Mouse (Mus musculus) forebrain, embryonic 15.5 days (tissue): Measurements from ENCODE around the gene Trnau1ap. TPM values are rescaled to one million over a fixed set of nuclear protein-coding genes. Genes with fewer than 3 reads are reported as not detected.
"Not testable (repeated sequence)": the region's sequence is repeated elsewhere in the genome, so short reads cannot be mapped to it uniquely, and the experiment has no call there.

ENCODE experiments used
- ATAC-seq: fragments of 200-750 bp; cut with Nextera tagmentation; replicated peaks from 2 replicates; pipeline ENCODE4 v1.8.0; 2017; ENCODE audit warnings: mild to moderate bottlenecking, moderate TSS enrichment, moderate library complexity
- H3K27ac ChIP-seq: fragments of 300-500 bp; sonication (generic); replicated peaks from 2 replicates; pipeline ENCODE4 v1.5.1; 2015; ENCODE audit warnings: mild to moderate bottlenecking, inconsistent platforms
- H3K27me3 ChIP-seq: fragments of 300-500 bp; sonication (generic); 2 replicates; pipeline ENCODE4 v1.6.1; 2015; ENCODE audit warnings: inconsistent platforms
- H3K36me3 ChIP-seq: fragments of 300-500 bp; sonication (generic); 2 replicates; pipeline ENCODE4 v1.6.1; 2015; ENCODE audit warnings: mild to moderate bottlenecking, inconsistent platforms
- H3K4me1 ChIP-seq: fragments of 300-500 bp; sonication (generic); 2 replicates; pipeline ENCODE4 v1.6.1; 2015; ENCODE audit warnings: inconsistent platforms
- H3K4me2 ChIP-seq: fragments of 300-500 bp; sonication (generic); replicated peaks from 2 replicates; pipeline ENCODE4 v1.6.1; 2015; ENCODE audit warnings: mild to moderate bottlenecking, inconsistent platforms
- H3K4me3 ChIP-seq: fragments of 300-500 bp; sonication (generic); 2 replicates; pipeline ENCODE4 v1.5.1; 2015; ENCODE audit warnings: mild to moderate bottlenecking, inconsistent platforms
- H3K9ac ChIP-seq: fragments of 300-500 bp; sonication (generic); replicated peaks from 2 replicates; pipeline ENCODE4 v1.6.1; 2015; ENCODE audit warnings: mild to moderate bottlenecking, inconsistent platforms
- H3K9me3 ChIP-seq: fragments of 300-500 bp; sonication (generic); 2 replicates; pipeline ENCODE4 v1.6.1; 2016; ENCODE audit warnings: inconsistent platforms
- WGBS: fragments of 180-500 bp; shearing (Covaris S2); methylation state at CpG from one replicate; pipeline ENCODE4 v1.1.7; 2015; ENCODE audit warnings: mixed read lengths; 5-methylcytosine and 5-hydroxymethylcytosine counted together
- polyA plus RNA-seq: library from polyadenylated mRNA; unstranded; fragments of >200 nt; fragmentation: Nextera tagmentation; extraction: Ambion mirVana; gene quantifications from 2 replicates; pipeline ENCODE4 v1.2.1, GENCODE M21; 2015

The Trnau1ap gene
- polyA plus RNA-seq, 1 experiment from 2014 or later: 86.3 TPM

DNA sequence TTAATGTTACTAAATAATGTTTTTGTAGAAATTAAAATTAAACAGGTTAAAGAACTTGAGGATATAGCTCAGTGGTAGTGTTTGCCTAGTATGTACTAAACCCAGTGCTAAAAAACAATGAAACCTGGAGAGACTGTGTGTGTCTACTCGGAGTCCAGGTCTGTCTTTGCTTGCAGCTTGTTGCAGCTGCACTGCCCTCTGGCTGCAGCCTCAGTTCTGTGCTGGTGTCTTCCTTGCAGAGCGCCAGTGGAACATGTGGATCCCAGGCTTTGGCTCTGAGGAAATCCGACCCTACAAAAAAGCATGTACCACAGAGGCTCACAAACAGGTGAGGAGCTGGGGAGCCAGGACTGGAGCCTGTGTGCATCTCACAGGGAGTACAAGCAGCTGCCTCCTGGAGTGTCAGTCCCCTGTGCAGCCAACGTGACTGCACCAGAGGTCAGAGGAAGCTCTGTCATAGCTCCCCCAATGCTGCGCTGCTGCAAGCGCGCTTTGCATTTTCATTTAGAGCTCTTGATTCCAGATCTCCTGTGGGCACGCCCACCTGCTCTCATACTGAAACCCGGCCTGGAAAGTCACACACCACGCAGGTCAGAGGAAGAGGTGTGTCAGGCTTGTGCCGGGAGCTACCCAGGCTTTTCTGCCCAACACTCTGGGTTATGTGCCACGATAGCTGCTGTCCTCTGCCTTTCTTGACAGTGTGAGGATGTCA, 37.6 kb downstream of the Trnau1ap start:
- Histone ChIP-seq H3K4me2 (no peak overlapping the region), H3K9me3 (no peaks in the 10 kb centered on the region), H3K36me3 (peaks cover 34% of the 10 kb centered on the region), H3K4me3 (no peak overlapping the region), H3K27me3 (no peaks in the 10 kb centered on the region), H3K4me1 (no peaks in the 10 kb centered on the region), H3K27ac (no peak overlapping the region), H3K9ac (no peak overlapping the region)
- 82% methylated on average over 12 of the region's 12 CpGs for WGBS
- ATAC-seq: no peak

DNA sequence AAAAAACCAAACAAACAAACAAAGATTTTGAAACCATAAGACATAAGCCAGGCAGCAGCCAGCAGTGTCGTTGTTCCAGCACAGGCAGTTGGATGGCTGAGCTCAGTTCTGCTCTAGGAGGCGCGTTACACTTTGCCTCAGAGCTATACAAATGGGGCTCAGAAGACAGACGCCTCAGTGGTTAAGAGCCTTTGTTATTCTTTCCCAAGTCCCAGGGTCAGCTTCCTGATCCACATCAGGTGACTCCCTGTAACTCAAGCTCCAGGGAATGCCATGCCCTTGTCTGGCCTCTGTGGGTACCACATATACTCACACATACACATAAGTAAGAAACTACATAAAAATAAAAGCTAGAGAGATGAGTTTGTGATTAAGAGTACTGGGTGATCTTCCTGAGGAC, 38.3 kb downstream of the Trnau1ap start:
- no peak overlapping the region for H3K4me3 ChIP-seq
- no peaks in the 10 kb centered on the region for H3K9me3 ChIP-seq
- WGBS: 94% methylated on average over 4 of the region's 4 CpGs
- no peak for ATAC-seq
- no peak overlapping the region for H3K4me2 ChIP-seq
- no peak overlapping the region for H3K9ac ChIP-seq
- H3K27ac ChIP-seq: no peak overlapping the region
- H3K27me3 ChIP-seq: no peaks in the 10 kb centered on the region
- H3K36me3 ChIP-seq: peaks cover 34% of the 10 kb centered on the region
- no peaks in the 10 kb centered on the region for H3K4me1 ChIP-seq

DNA sequence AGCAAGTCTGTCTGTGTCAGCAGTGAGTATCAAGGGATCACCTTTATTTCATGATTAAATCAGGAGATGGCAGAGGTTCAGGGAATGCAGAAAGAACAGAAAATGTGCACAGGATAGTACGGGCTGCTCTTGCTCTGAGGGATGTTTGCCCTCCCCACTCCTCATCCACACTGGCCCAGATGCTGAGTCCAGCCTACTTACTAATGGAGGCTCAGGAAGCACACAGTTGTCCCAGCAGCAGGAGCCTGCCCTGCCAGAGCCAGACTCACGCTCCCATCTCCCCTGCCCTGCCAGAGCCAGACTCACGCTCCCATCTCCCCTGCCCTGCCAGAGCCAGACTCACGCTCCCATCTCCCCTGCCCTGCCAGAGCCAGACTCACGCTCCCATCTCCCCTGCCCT, 40.5 kb downstream of the Trnau1ap start:
- H3K9me3 ChIP-seq, H3K4me3 ChIP-seq, ATAC-seq, H3K27me3 ChIP-seq, H3K27ac ChIP-seq, H3K9ac ChIP-seq, H3K4me2 ChIP-seq, H3K4me1 ChIP-seq: not testable (repeated sequence)
- peaks cover 50% of the 10 kb centered on the region for H3K36me3 ChIP-seq
- 94% methylated on average over 4 of the region's 5 CpGs for WGBS

DNA sequence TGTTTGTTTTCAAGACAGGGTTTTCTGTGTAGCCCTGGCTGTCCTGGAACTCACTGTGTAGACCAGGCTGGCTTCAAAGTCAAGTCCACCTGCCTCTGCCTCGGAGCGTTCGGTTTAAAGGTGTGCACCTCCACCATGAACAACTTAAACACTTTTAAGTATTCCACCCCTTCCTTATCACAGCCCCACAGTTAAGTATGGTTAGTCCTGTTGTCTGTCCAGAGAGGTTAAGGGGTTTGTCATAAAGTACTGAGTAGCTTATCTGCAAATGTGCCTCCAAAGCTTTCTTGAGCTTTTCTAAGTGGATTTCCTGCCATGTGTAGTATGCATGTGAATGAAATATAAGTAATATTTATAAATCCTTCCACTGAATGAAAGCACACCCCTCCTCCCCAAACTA, 53.4 kb downstream of the Trnau1ap start:
- 94% methylated on average over 3 of the region's 3 CpGs for WGBS
- Histone ChIP-seq H3K4me3 (no peak overlapping the region), H3K27ac (no peak overlapping the region), H3K9me3 (no peaks in the 10 kb centered on the region), H3K4me2 (no peak overlapping the region), H3K27me3 (no peaks in the 10 kb centered on the region), H3K4me1 (peaks cover 27% of the 10 kb centered on the region), H3K36me3 (no peaks in the 10 kb centered on the region), H3K9ac (no peak overlapping the region; the same call in 1 of the 2 replicates)
- ATAC-seq: no peak

DNA sequence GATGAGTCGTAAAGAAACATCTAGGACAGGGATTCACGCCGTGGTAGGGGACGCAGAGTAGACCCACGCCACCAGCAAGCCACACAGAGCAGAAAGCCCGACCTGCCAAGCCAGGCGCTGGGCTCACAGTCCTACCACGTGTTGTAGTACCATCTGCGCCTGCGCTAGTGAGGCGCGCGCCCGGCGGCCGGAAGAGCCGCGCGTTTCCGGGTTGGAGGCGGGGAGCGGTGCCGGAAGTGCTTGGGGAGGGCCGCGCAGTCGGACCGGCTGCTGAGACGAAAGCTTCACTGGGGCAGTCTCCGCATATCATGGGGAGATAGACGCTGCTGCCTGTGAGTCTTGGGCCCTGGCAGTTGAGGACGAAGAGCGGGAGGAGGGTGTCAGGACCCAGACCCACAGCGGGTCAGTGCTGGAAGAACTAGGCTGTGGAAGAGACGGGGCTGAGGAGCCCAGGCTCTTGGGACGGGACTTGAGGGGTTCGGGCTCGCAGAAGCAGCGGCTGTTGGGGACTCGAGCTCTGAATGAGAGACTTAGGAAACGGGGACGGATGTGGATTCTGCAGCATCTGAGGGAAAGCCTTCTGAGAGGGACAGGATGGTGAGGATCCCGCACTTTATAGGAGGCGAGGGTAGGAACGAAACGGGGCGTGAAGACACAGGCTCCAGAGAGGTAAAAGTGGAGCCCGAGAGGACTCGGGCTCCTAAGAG, 55.0 kb downstream of the Trnau1ap start, which contains the start of gene Taf12:
Gene Taf12, plus strand, starts transcription at position 220 of the 707 bp plus-strand sequence.
- no peaks in the 10 kb centered on the region for H3K36me3 ChIP-seq
- H3K9ac ChIP-seq: peak within 1 kb of the TSS; percentile 72
- H3K4me2 ChIP-seq: peak within 1 kb of the TSS; percentile 81
- H3K27ac ChIP-seq: peak within 1 kb of the TSS; percentile 89
- WGBS: under 1% methylated on average over 48 of the region's 48 CpGs
- peak; percentile 93 for ATAC-seq
- H3K4me1 ChIP-seq: peaks cover 29% of the 10 kb centered on the region
- H3K4me3 ChIP-seq: peak within 1 kb of the TSS; percentile 60
- H3K9me3 ChIP-seq: no peaks in the 10 kb centered on the region
- no peaks in the 10 kb centered on the region for H3K27me3 ChIP-seq

DNA sequence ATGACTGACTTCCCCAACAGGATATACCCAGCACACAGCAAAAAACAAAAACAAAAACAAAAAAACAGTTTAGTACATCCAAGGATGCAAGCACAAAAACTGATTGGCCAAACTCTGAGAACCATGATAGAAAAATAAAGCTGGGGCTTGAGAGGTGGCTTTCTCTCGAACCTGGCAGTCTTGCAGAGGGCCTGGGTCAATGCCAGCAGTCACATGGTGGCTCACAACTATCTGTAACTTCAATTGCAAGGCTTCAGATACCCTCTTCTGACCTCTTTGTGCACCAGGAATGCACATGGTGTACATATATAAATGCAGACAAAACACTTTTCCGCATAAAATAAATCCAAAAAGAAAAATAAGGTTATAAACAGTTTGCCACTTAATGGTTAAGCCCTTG, 56.2 kb downstream of the Trnau1ap start:
- no peak for ATAC-seq
- Histone ChIP-seq H3K27ac (peak overlapping the region; percentile 89), H3K4me1 (peaks cover 29% of the 10 kb centered on the region), H3K4me3 (peak overlapping the region; percentile 60), H3K9me3 (no peaks in the 10 kb centered on the region), H3K27me3 (no peaks in the 10 kb centered on the region), H3K36me3 (no peaks in the 10 kb centered on the region), H3K4me2 (peak overlapping the region; percentile 81), H3K9ac (peak overlapping the region; percentile 72)
- WGBS: 46% methylated on average over 2 of the region's 2 CpGs

DNA sequence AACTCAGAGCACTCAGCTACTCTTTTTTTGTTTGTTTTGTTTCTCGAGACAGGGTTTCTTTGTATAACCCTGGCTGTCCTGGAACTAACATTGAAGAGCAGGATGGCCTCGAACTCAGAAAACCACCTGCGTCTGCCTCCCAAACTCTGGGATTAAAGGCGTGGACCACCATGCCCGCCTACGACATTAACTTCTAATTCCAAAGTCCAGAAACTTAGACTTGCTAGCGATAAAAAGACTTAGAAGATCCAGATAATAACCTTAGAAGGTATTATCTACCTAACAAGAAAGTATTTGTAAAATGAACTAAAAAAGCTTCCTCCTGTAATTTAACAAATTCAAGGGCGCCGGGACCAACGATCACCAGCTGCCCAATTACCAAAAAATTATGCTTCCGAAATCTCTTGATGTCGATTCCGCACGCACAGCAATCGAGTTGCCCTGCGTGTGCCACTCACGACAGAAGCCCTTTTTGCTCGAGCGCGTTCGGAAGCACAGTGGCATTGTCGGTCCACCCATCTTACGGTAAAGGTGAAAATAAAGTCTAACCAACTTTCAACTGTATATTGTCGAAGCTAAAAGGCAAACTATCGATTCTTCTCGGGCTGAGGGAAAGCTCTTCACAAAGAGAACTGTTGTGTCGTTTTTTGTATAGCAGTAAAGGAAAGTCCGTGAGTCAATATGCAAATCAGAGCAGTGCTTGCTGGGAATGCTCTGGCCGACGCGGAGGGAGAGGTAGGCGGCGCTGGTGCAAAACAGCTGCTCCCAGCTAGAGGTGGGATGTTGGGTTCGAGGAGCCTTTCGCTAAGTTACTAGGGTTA, 59.4 kb downstream of the Trnau1ap start:
- ATAC-seq: peak; percentile 67

DNA sequence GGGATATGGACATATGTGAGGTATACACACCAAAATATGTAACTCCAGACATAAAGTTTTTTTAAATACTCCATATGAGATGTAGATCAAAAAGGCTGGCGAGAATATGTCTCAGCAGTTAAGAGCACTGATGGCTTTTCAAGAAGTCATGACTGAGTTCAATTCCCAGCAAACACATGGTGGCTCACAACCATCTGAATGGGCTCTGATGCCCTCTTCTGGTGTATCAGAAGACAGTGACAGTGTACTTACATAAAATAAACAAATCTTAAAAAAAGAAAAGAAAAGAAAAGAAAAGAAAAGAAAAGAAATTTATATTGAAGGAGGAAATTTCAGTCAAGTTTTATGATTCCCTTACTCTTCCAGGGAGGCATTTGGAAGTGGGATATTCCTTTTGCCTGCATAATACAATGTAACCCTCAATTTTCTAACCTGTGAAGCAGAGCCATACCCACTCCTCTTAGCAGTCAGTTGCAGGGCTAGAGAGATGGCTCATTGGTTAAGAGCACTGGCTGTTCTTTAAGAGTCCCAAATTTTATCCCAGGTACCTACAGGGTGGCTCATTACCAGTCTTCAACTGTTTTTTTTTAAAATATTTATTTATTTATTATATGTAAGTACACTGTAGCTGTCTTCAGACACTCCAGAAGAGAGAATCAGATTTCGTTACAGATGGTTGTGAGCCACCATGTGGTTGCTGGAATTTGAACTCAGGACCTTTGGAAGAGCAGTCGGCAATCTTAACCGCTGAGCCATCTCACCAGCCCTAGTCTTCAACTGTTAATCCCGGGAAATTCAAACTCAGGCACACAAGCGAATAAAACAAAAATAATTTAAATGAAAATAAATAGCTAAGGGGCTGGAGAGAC, 60.2 kb downstream of the Trnau1ap start:
- H3K4me2 ChIP-seq: no peak overlapping the region; the same call in 1 of the 2 replicates
- WGBS: 16% methylated on average over 6 of the region's 6 CpGs
- H3K4me1 ChIP-seq: peaks cover 16% of the 10 kb centered on the region
- H3K27ac ChIP-seq: peak overlapping the region; percentile 91
- H3K27me3 ChIP-seq: no peaks in the 10 kb centered on the region
- no peak overlapping the region for H3K4me3 ChIP-seq
- H3K9ac ChIP-seq: no peak overlapping the region
- no peaks in the 10 kb centered on the region for H3K36me3 ChIP-seq
- H3K9me3 ChIP-seq: no peaks in the 10 kb centered on the region
- ATAC-seq: no peak

More for the DNA sequence above, 59.4 kb downstream of the Trnau1ap start:
- no peaks in the 10 kb centered on the region for H3K27me3 ChIP-seq
- no peaks in the 10 kb centered on the region for H3K9me3 ChIP-seq
- under 1% methylated on average over 35 of the region's 35 CpGs for WGBS
- H3K4me2 ChIP-seq: peak overlapping the region; percentile 47
- H3K4me1 ChIP-seq: peaks cover 18% of the 10 kb centered on the region
- H3K27ac ChIP-seq: peak overlapping the region; percentile 91
- H3K36me3 ChIP-seq: no peaks in the 10 kb centered on the region
- H3K9ac ChIP-seq: peak overlapping the region; percentile 47
- peak overlapping the region; percentile 33 for H3K4me3 ChIP-seq

DNA sequence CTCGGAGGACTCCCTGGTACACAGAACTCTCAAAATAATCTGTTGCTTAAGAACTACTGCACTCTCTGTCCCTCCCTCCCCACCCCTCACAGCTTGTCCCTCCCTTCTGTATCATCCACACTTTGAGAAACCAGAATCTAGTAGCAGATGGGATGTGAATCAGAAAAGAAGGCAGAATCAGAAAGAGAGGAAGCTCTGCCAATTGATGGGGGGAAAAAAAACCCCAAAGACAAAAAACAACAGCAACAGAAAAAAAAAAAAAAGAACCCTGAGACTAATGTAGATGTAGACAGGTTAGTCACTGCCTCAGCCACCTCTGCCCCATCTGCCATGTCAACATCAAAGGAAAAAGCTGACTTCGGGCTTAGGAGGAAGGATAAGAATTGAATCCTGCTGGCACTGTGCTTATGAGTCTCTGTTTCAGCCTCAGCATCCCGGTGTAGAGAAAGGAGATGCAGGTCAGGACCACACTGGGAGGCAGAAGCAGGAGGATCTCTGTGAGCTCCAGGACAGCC, 62.4 kb downstream of the Trnau1ap start:
- Histone ChIP-seq H3K9ac (no peak overlapping the region), H3K9me3 (no peaks in the 10 kb centered on the region), H3K4me1 (peaks cover 6% of the 10 kb centered on the region), H3K4me2 (no peak overlapping the region), H3K27me3 (no peaks in the 10 kb centered on the region), H3K27ac (0 out of 2 replicates have a peak overlapping the region, but pooled peaks have one; percentile 12), H3K4me3 (no peak overlapping the region), H3K36me3 (no peaks in the 10 kb centered on the region)
- 81% methylated on average over 3 of the region's 3 CpGs for WGBS
- no peak for ATAC-seq

DNA sequence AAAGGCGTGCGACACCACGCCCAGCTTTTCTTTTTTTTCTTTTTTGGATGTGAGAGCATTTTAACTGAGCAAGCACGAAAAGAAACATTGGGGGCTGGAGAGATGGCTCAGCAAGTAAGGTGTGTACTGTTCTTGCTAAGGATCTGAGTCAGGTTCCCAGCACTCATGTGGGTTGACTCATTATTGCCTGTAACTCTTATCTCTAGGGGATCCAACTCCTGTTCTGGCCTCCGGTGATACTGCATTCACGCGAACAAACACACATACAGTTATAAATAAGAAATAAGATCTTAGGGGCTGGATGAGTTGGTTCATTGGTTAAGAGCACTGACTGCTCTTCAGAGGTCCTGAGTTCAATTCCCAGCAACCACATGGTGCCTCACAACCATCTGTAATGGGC, 66.0 kb downstream of the Trnau1ap start:
- Histone ChIP-seq H3K4me1 (peaks cover 26% of the 10 kb centered on the region), H3K9me3 (no peaks in the 10 kb centered on the region), H3K27ac (no peak overlapping the region), H3K36me3 (no peaks in the 10 kb centered on the region), H3K9ac (no peak overlapping the region), H3K4me2 (no peak overlapping the region), H3K27me3 (no peaks in the 10 kb centered on the region), H3K4me3 (no peak overlapping the region)
- WGBS: 96% methylated on average over 7 of the region's 7 CpGs
- ATAC-seq: no peak

DNA sequence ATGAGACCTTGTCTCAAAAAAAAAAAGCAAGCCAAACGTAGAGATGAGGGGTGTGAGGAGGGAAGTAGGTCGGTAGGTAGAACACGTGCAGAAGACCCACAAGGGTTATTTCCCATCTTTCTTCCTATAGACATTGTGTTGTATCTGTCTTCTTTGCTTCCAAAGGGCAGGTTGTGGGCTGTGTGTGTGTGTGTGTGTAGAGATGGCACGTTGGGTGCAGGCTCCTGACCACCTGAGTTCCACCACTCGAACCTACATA, 67.1 kb downstream of the Trnau1ap start:
- Histone ChIP-seq H3K27me3 (no peaks in the 10 kb centered on the region), H3K4me3 (no peak overlapping the region), H3K4me1 (peaks cover 26% of the 10 kb centered on the region), H3K4me2 (no peak overlapping the region; the same call in 1 of the 2 replicates), H3K36me3 (no peaks in the 10 kb centered on the region), H3K9ac (no peak overlapping the region), H3K27ac (no peak overlapping the region), H3K9me3 (no peaks in the 10 kb centered on the region)
- 75% methylated on average over 5 of the region's 5 CpGs for WGBS
- no peak for ATAC-seq
